Mouse (Mus musculus) thymus, postnatal 4 days (tissue): ENCODE results near the gene Gtf2f2.
A peak's percentile ranks its signal among the peaks of the same experiment; 100 is the strongest.
"Not testable (repeated sequence)": the region's sequence is repeated elsewhere in the genome, so short reads cannot be mapped to it uniquely, and the experiment has no call there.

Experiments
- DNase-seq: peaks from one replicate; pipeline ENCODE4 v3.0.0; 2021

Gtf2f2 gene

GRCm38 (mm10) chr14:75992371-75992770, 18.3 kb downstream of the Gtf2f2 start:
- DNase-seq, result no peak

DNA sequence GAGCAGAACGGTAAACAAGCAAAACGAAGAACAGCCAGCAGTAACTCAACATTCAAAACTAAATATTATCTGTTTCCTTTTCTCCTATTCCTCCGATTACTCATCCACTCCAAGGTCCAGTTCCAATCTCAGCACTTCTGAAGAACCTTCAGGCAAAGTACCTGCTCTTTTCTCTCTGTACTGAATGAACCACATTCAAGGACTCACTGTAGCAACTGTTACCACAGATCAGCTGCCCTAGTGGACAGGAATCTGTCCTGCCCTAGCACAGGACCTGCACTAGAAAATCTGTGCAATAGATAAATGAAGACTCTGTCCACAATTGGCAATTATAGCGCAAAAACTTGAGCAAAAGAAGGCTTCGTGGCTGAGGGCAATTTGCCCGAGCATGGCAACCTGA, 19.7 kb downstream of the Gtf2f2 start:
- no peak for DNase-seq

GRCm38 (mm10) chr14:75989168-75989567, 21.5 kb downstream of the Gtf2f2 start:
- DNase-seq, result no peak

GRCm38 (mm10) chr14:75986878-75987483, 23.7 kb downstream of the Gtf2f2 start:
- DNase-seq, result no peak

- DNase-seq, result no peak
Measured at GRCm38 (mm10) chr14:75985112-75985511, 25.6 kb downstream of the Gtf2f2 start.

DNA sequence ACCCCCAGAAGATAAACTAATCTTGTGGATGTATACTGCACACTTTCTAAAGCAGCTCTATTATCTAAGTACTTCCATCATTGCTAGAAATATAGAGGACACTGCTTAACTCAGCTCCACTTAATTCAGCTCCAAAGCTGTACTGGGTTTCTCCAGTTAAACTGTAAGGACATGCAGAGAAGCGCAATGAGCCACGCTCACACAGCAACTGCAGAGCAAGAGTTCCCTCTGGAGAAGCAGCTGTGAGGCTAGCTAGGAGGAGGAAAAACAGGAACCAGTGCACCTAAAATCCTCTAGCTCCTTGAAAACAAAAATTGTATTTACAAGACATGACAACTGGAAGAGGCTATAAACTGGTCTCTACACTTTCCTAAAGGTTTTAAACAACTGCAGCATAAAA, 26.8 kb downstream of the Gtf2f2 start:
- DNase-seq, result no peak

- DNase-seq, result no peak
Measured at GRCm38 (mm10) chr14:75981231-75981630, 29.4 kb downstream of the Gtf2f2 start.

DNA sequence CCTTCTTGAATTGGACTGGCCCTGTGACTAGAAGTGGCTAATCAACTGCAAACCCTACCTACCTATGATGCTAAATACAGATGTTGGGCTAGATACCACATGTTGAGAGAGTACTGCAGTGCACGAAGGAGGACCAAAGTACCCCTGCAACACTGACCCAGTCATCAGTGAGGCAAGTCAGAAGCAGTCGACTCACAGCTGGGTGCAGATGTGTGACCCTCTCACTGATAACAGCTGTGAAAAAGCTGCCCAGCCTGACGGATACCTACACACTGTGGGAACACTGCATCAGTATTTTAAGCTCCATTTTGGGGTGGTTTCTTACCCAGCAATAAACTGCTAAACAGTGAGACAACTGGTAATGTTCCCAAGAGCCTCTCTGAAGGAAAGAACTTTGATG, 34.6 kb downstream of the Gtf2f2 start:
- DNase-seq, result no peak

- no peak for DNase-seq
Measured at GRCm38 (mm10) chr14:75967291-75967690, 43.4 kb downstream of the Gtf2f2 start.

DNA sequence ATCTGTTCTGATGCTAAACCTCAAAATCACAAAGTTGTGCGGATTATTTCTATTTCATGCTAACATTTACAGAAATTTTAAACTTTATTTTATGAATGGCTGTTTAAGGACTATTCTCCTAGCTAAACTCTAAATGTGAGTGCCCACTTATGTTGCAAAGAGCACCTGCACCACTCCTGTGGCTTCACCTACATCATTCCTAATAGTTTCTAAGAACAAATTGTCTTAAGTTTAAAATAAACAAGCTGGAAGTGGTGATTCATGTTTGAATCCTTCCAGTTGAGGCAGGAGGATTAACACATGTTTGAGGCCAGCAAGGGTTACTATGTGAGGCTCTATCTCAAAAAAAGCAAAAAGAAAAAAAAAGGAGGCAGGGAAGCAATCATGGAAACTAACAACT, 46.2 kb downstream of the Gtf2f2 start:
- no peak for DNase-seq

GRCm38 (mm10) chr14:75964000-75964399, 46.7 kb downstream of the Gtf2f2 start:
- no peak for DNase-seq

GRCm38 (mm10) chr14:75963215-75963614, 47.5 kb downstream of the Gtf2f2 start:
- DNase-seq, result no peak

DNA sequence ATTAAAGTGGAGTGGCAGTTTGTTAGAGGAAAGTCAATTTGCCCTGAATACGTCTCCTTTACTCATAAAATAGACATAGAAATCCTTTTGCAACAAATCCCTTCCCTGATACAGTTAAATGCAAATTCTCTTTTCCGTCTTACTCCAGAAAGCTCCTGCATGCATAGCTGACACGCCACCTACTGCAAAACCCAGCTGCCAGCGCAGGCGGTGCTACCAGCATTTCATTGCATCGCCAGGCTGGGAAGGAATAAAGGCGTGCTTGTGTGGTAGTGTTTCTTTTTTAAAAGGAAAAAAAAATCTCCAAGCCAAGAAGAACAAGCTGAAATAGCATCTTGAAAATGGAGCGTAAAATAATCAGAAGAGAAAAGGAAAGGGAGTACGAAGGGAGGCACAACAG, 48.4 kb downstream of the Gtf2f2 start:
- no peak for DNase-seq

- no peak for DNase-seq
Measured at GRCm38 (mm10) chr14:75954766-75955165, 55.9 kb downstream of the Gtf2f2 start, which contains the start of gene Kctd4. Gene Kctd4 (plus strand): TSS chr14:75955009.

DNA sequence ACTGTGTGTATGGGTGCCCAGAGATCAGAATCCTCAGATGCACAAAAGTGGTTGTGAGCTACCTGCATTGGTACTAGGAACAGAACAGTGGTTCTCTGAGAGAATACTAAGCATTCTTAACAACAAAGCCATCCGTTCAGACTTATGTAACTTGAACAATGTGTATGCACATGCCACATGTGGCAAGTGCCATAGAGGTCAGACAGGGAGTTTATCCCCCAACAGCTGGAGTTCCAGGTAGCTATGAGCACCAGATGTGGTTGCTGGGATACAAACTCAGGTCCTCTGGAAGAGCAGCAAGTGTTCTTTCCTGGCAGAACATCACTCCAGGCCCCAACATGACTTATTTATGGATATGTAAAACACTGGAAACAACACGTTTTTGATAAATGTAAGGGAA, 57.7 kb downstream of the Gtf2f2 start:
- DNase-seq, result no peak

DNA sequence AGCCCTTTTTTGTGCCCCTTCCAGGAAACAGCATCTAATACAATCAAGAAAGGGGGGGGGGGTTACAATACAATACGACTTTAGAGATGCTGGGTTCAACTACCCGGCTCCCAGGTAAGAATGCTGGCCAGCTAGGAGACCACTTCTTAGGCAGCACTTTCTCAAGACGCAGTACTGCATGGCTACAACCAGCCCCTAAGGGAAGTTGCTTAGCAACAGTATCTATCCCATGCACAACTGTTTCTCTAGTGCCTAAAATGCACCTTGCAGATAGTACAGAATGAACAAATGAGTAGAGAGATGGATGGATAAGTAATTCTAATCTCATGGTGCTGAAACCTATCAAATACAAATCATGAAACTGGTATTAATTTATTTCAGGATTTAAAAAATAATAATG, 63.0 kb downstream of the Gtf2f2 start:
- DNase-seq, result no peak

GRCm38 (mm10) chr14:75942365-75942764, 68.3 kb downstream of the Gtf2f2 start:
- DNase-seq, result no peak

DNA sequence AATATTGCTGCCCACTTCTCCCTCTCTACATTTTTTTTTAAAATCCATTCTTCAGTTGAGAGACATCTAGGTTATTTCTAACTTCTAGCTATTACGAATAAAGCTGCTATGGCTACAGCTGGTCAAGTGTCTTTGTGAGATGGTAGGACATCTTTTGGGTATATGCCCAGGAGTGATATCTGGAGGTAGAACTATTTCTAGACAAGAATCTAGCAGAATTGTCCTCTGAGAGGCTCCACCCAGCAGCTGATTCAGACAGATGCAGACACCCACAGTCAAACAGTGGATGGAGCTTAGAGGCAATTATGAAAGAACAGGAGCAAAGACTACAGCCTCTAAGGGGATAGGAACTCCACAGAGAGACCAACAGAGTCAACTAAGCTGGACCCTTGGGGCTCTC, 69.2 kb downstream of the Gtf2f2 start:
- DNase-seq, result no peak

GRCm38 (mm10) chr14:75937714-75938113, 73.0 kb downstream of the Gtf2f2 start:
- DNase-seq, result no peak

DNA sequence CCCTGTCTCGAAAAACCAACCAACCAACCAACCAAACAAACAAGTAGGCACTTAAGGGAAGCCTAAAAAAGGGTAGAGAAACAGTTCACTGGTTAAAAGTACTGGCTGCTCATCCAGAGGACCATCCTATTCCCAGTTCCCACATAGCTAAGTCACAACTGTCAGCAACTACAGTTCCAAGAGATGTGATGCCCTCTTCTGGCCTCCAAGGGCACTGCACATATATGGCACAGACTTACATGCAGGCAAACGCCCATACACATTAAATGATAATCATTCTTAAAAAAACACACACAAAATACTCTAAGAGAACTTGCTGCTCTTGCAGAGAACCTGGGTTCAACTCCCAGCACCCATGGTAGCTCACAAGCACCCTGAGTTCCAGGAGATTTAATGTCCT, 76.3 kb downstream of the Gtf2f2 start:
- DNase-seq, result peak; percentile 49

GRCm38 (mm10) chr14:75931266-75931665, 79.4 kb downstream of the Gtf2f2 start:
- peak; percentile 57 for DNase-seq

DNA sequence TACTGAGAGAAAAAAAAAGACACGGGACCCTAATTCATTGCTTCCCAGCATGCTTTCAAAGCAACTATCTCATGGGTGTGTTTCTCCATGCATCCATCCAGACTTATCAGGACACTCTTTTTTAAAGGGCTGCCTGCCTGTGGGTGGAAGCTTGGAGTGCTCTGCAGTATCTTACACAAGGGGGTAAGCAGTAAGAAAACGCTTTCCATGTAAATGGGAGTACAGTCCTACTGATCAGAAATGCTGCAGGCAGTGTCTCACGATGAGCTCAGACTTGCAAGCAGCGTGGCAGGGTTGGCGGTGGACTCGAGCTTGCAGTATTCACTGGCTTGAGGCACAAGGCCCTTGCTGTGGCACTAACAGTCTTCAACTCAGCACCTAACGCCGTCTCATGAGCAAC, 81.0 kb downstream of the Gtf2f2 start:
- DNase-seq, result not testable (repeated sequence)

DNA sequence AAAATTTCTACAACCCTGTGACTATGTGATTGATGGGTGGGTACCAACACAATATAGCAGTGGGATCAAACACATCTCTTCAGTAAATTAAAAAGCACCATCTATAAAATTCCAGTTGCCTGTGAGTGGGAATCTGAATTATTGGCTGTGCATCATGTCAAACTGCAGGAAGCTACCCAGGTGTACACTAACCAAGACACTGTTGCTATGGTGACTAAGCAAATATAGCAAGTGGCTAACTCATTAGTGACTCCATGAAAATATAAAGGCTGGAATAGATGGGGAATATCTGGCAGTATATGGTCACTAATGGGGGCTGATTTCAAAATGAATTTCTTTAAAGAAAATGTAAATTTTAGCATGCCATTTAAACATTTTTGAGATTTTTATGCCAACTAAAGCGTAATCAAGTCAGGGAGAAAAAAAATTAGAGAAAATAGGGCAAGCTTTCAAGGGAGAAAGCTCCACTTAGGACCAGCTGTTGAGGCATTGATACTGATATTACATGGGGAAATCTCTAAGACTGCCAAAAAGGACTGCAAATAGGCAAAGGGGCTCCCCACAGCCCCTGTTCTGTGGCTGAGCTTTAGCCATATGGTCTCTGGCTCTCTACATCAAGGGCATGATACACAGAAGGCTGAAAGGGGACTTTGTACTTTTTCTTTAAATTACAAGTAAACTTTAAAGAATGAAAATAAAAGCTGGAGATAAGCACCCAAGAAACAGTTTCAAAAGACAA, 87.2 kb downstream of the Gtf2f2 start:
- DNase-seq, result no peak

DNA sequence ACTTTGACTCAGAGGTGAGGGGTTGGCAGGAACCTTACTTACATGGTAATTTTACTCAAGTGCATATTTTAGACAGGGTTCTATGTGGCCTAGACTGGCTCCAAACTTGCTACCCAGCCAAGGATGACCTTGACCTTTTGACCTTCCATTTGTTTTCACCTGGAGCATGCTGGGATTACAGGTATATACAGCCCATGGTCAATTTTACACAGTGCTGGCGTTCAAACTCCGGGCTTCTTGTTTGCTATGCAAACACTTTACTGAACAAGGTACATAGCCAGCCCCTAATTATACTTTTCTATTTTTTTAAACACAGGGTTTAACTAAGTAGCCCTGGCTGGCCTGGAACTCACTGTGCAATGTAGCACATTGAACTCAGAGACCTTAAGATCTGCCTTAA, 98.0 kb downstream of the Gtf2f2 start:
- DNase-seq, result no peak

GRCm38 (mm10) chr14:75911968-75912367, 98.7 kb downstream of the Gtf2f2 start:
- DNase-seq, result no peak
